Mouse (Mus musculus) liver, embryonic 15.5 days (tissue): ENCODE measurements around the gene Coil. TPM values are rescaled to one million over a fixed set of nuclear protein-coding genes. Genes with fewer than 3 reads are reported as not detected.
A peak's percentile ranks its signal among the peaks of the same experiment; 100 is the strongest.

Source experiments
- ATAC-seq: fragments of 200-750 bp; cut with Nextera tagmentation; 2 replicates; pipeline ENCODE4 v1.8.0; 2017; ENCODE audit warnings: moderate number of reproducible peaks, mild to moderate bottlenecking, moderate library complexity; ENCODE audit not compliant: insufficient read depth
- H3K27ac ChIP-seq: fragments of 300-500 bp; sonication (generic); replicated peaks from 2 replicates; pipeline ENCODE4 v1.5.1; 2015; ENCODE audit warnings: mild to moderate bottlenecking, inconsistent platforms
- H3K27me3 ChIP-seq: fragments of 300-500 bp; sonication (generic); 2 replicates; pipeline ENCODE4 v1.6.1; 2015; ENCODE audit warnings: mild to moderate bottlenecking, inconsistent platforms
- H3K36me3 ChIP-seq: fragments of 300-500 bp; sonication (generic); replicated peaks from 2 replicates; pipeline ENCODE4 v1.6.1; 2015; ENCODE audit warnings: moderate library complexity, mild to moderate bottlenecking, inconsistent platforms
- H3K4me1 ChIP-seq: fragments of 300-500 bp; sonication (generic); replicated peaks from 2 replicates; pipeline ENCODE4 v1.6.1; 2015; ENCODE audit warnings: inconsistent platforms
- H3K4me2 ChIP-seq: fragments of 300-500 bp; sonication (generic); 2 replicates; pipeline ENCODE4 v1.6.1; 2015; ENCODE audit warnings: moderate library complexity, mild to moderate bottlenecking, inconsistent platforms
- H3K4me3 ChIP-seq: fragments of 300-500 bp; sonication (generic); replicated peaks from 2 replicates; pipeline ENCODE4 v1.5.1; 2015; ENCODE audit warnings: mild to moderate bottlenecking, inconsistent platforms
- H3K9ac ChIP-seq: fragments of 300-500 bp; sonication (generic); 2 replicates; pipeline ENCODE4 v1.6.1; 2015; ENCODE audit warnings: moderate library complexity, mild to moderate bottlenecking, inconsistent platforms
- H3K9me3 ChIP-seq: fragments of 300-500 bp; sonication (generic); replicated peaks from 2 replicates; pipeline ENCODE4 v1.6.1; 2016; ENCODE audit warnings: inconsistent platforms
- WGBS: fragments of 180-500 bp; shearing (Covaris S2); methylation state at CpG from one replicate; pipeline ENCODE4 v1.1.7; 2015; ENCODE audit warnings: mixed read lengths; ENCODE audit not compliant: insufficient replicate concordance; 5-methylcytosine and 5-hydroxymethylcytosine counted together
- polyA plus RNA-seq: library from polyadenylated mRNA; unstranded; fragments of >200 nt; fragmentation: Nextera tagmentation; extraction: Ambion mirVana; gene quantifications from 2 replicates; pipeline ENCODE4 v1.2.1, GENCODE M21; 2015

The Coil gene
- polyA plus RNA-seq, 1 experiment from 2014 or later: 3.4 TPM

GRCm38 (mm10) chr11:89005473-89005872 is 35.4 kb downstream of the Coil start:
- peaks cover 62% of the 10 kb centered on the region for H3K4me1 ChIP-seq
- no peak for ATAC-seq
- H3K4me2 ChIP-seq: no peak overlapping the region
- WGBS: 71% methylated on average over 5 of the region's 5 CpGs
- no peak overlapping the region for H3K9ac ChIP-seq
- H3K36me3 ChIP-seq: peaks cover 69% of the 10 kb centered on the region
- H3K27me3 ChIP-seq: no peaks in the 10 kb centered on the region
- no peaks in the 10 kb centered on the region for H3K9me3 ChIP-seq
- no peak overlapping the region for H3K4me3 ChIP-seq
- H3K27ac ChIP-seq: no peak overlapping the region

- peaks cover 52% of the 10 kb centered on the region for H3K4me1 ChIP-seq
- no peak overlapping the region for H3K9ac ChIP-seq
- H3K9me3 ChIP-seq: no peaks in the 10 kb centered on the region
- peaks cover 79% of the 10 kb centered on the region for H3K36me3 ChIP-seq
- no peak for ATAC-seq
- no peak overlapping the region for H3K4me2 ChIP-seq
- no peak overlapping the region for H3K27ac ChIP-seq
- no peaks in the 10 kb centered on the region for H3K27me3 ChIP-seq
- H3K4me3 ChIP-seq: no peak overlapping the region
Measured at GRCm38 (mm10) chr11:89006404-89006803, 36.4 kb downstream of the Coil start.

- Histone ChIP-seq H3K9me3 (no peaks in the 10 kb centered on the region), H3K4me3 (no peak overlapping the region), H3K36me3 (peaks cover 84% of the 10 kb centered on the region), H3K4me2 (no peak overlapping the region), H3K4me1 (peaks cover 47% of the 10 kb centered on the region), H3K27ac (no peak overlapping the region), H3K9ac (no peak overlapping the region), H3K27me3 (no peaks in the 10 kb centered on the region)
- no peak for ATAC-seq
- 80% methylated on average over 3 of the region's 3 CpGs for WGBS
Measured at GRCm38 (mm10) chr11:89007582-89007981, 37.5 kb downstream of the Coil start.

- 79% methylated on average over 9 of the region's 9 CpGs for WGBS
- H3K27me3 ChIP-seq: no peaks in the 10 kb centered on the region
- H3K4me2 ChIP-seq: no peak overlapping the region
- peaks cover 95% of the 10 kb centered on the region for H3K36me3 ChIP-seq
- H3K4me3 ChIP-seq: no peak overlapping the region
- H3K4me1 ChIP-seq: peaks cover 34% of the 10 kb centered on the region
- no peak for ATAC-seq
- H3K9ac ChIP-seq: no peak overlapping the region
- no peaks in the 10 kb centered on the region for H3K9me3 ChIP-seq
- H3K27ac ChIP-seq: no peak overlapping the region
Measured at GRCm38 (mm10) chr11:89009066-89009465, 39.0 kb downstream of the Coil start.

- ATAC-seq: no peak; the same call in 1 of the 2 replicates
- Histone ChIP-seq H3K27me3 (no peaks in the 10 kb centered on the region), H3K4me3 (no peak overlapping the region), H3K9me3 (no peaks in the 10 kb centered on the region), H3K4me1 (peaks cover 31% of the 10 kb centered on the region), H3K9ac (no peak overlapping the region), H3K36me3 (peaks cover 98% of the 10 kb centered on the region), H3K27ac (no peak overlapping the region), H3K4me2 (no peak overlapping the region)
- WGBS: 69% methylated on average over 7 of the region's 7 CpGs
Measured at GRCm38 (mm10) chr11:89009496-89009895, 39.4 kb downstream of the Coil start.

- H3K4me3 ChIP-seq: no peak overlapping the region
- H3K9ac ChIP-seq: no peak overlapping the region
- H3K36me3 ChIP-seq: peaks cover 98% of the 10 kb centered on the region
- H3K4me2 ChIP-seq: no peak overlapping the region
- WGBS: 74% methylated on average over 5 of the region's 5 CpGs
- no peaks in the 10 kb centered on the region for H3K9me3 ChIP-seq
- ATAC-seq: no peak
- H3K27ac ChIP-seq: 0 out of 2 replicates have a peak overlapping the region, but pooled peaks have one; percentile 29
- no peaks in the 10 kb centered on the region for H3K27me3 ChIP-seq
- H3K4me1 ChIP-seq: peaks cover 32% of the 10 kb centered on the region
Measured at GRCm38 (mm10) chr11:89012241-89012640, 42.2 kb downstream of the Coil start.

- Histone ChIP-seq H3K27me3 (no peaks in the 10 kb centered on the region), H3K4me1 (peaks cover 65% of the 10 kb centered on the region), H3K9ac (peak overlapping the region; percentile 15; the same call in 1 of the 2 replicates), H3K4me2 (peak overlapping the region; percentile 54), H3K9me3 (no peaks in the 10 kb centered on the region), H3K36me3 (peaks cover 85% of the 10 kb centered on the region), H3K4me3 (peak overlapping the region; percentile 9; the same call in 1 of the 2 replicates), H3K27ac (peak overlapping the region; percentile 79)
- peak; percentile 88 for ATAC-seq
- WGBS: 32% methylated on average over 9 of the region's 9 CpGs
Measured at GRCm38 (mm10) chr11:89017514-89018182, 47.6 kb downstream of the Coil start.

GRCm38 (mm10) chr11:89020681-89021305 is 50.7 kb downstream of the Coil start:
- Histone ChIP-seq H3K4me3 (no peak overlapping the region), H3K27ac (0 out of 2 replicates have a peak overlapping the region, but pooled peaks have one; percentile 14), H3K9me3 (no peaks in the 10 kb centered on the region), H3K36me3 (peaks cover 54% of the 10 kb centered on the region), H3K4me1 (peaks cover 78% of the 10 kb centered on the region), H3K4me2 (no peak overlapping the region), H3K27me3 (no peaks in the 10 kb centered on the region), H3K9ac (no peak overlapping the region)
- 65% methylated on average over 9 of the region's 9 CpGs for WGBS
- ATAC-seq: no peak

- H3K9ac ChIP-seq: no peak overlapping the region
- 41% methylated on average over 7 of the region's 7 CpGs for WGBS
- peaks cover 45% of the 10 kb centered on the region for H3K36me3 ChIP-seq
- no peak overlapping the region for H3K4me3 ChIP-seq
- no peak for ATAC-seq
- H3K4me2 ChIP-seq: no peak overlapping the region
- no peaks in the 10 kb centered on the region for H3K9me3 ChIP-seq
- H3K4me1 ChIP-seq: peaks cover 74% of the 10 kb centered on the region
- 0 out of 2 replicates have a peak overlapping the region, but pooled peaks have one; percentile 46 for H3K27ac ChIP-seq
- H3K27me3 ChIP-seq: no peaks in the 10 kb centered on the region
Measured at GRCm38 (mm10) chr11:89021687-89022086, 51.6 kb downstream of the Coil start.

- H3K4me1 ChIP-seq: peaks cover 69% of the 10 kb centered on the region
- H3K27ac ChIP-seq: peak overlapping the region; percentile 46; the same call in 1 of the 2 replicates
- no peak overlapping the region for H3K4me2 ChIP-seq
- H3K9me3 ChIP-seq: no peaks in the 10 kb centered on the region
- H3K27me3 ChIP-seq: no peaks in the 10 kb centered on the region
- ATAC-seq: no peak
- 16% methylated on average over 8 of the region's 8 CpGs for WGBS
- H3K4me3 ChIP-seq: no peak overlapping the region
- peaks cover 40% of the 10 kb centered on the region for H3K36me3 ChIP-seq
- no peak overlapping the region for H3K9ac ChIP-seq
Measured at GRCm38 (mm10) chr11:89022120-89022731, 52.2 kb downstream of the Coil start.

GRCm38 (mm10) chr11:89023477-89023876 is 53.4 kb downstream of the Coil start:
- no peak for ATAC-seq
- Histone ChIP-seq H3K9me3 (no peaks in the 10 kb centered on the region), H3K4me1 (peaks cover 66% of the 10 kb centered on the region), H3K36me3 (peaks cover 28% of the 10 kb centered on the region), H3K27ac (peak overlapping the region; percentile 82), H3K4me2 (no peak overlapping the region), H3K4me3 (no peak overlapping the region), H3K27me3 (no peaks in the 10 kb centered on the region), H3K9ac (no peak overlapping the region)
- 73% methylated on average over 10 of the region's 10 CpGs for whole genome bisulfite sequencing
